Mouse (Mus musculus) liver, embryonic 14.5 days (tissue): ENCODE results near the gene Cdh23.

Source experiments
- CTCF ChIP-seq: IDR thresholded peaks from 2 replicates; pipeline ENCODE4 v1.5.1; 2016; ENCODE audit warnings: antibody characterized with exemption, low read depth, control low read depth
- EP300 ChIP-seq: IDR thresholded peaks from 2 replicates; pipeline ENCODE4 v1.6.1; 2016; ENCODE audit warnings: antibody characterized with exemption, low read depth

GRCm38 (mm10) chr10:60363426-60363825 lies 332.9 kb downstream of the Cdh23 start:
- TF ChIP-seq EP300 (no peak), CTCF (no peak)
